Mouse (Mus musculus) embryonic facial prominence, embryonic 12.5 days (tissue): ENCODE data around the gene Acsl1. TPM values are rescaled to one million over a fixed set of nuclear protein-coding genes. Genes with fewer than 3 reads are reported as not detected.

Experiments used
- ATAC-seq: fragments of 200-750 bp; cut with Nextera tagmentation; 2 replicates; pipeline ENCODE4 v1.8.0; 2017; ENCODE audit not compliant: insufficient number of reproducible peaks, insufficient read depth, low FRiP score, low TSS enrichment
- H3K27ac ChIP-seq: fragments of 300-500 bp; sonication (generic); 2 replicates; pipeline ENCODE4 v1.5.1; 2016; ENCODE audit warnings: mild to moderate bottlenecking
- H3K27me3 ChIP-seq: fragments of 300-500 bp; sonication (generic); 2 replicates; pipeline ENCODE4 v1.6.1; 2016; ENCODE audit warnings: mild to moderate bottlenecking, moderate library complexity
- H3K36me3 ChIP-seq: fragments of 300-500 bp; sonication (generic); 2 replicates; pipeline ENCODE4 v1.6.1; 2016; ENCODE audit warnings: mild to moderate bottlenecking
- H3K4me1 ChIP-seq: fragments of 300-500 bp; sonication (generic); 2 replicates; pipeline ENCODE4 v1.6.1; 2016
- H3K4me2 ChIP-seq: fragments of 300-500 bp; sonication (generic); replicated peaks from 2 replicates; pipeline ENCODE4 v1.6.1; 2016; ENCODE audit warnings: mild to moderate bottlenecking, moderate library complexity
- H3K4me3 ChIP-seq: fragments of 300-500 bp; sonication (generic); 2 replicates; pipeline ENCODE4 v1.5.1; 2016; ENCODE audit warnings: mild to moderate bottlenecking
- H3K9ac ChIP-seq: fragments of 300-500 bp; sonication (generic); 2 replicates; pipeline ENCODE4 v1.6.1; 2016; ENCODE audit warnings: mild to moderate bottlenecking, moderate library complexity
- H3K9me3 ChIP-seq: fragments of 300-500 bp; sonication (generic); 2 replicates; pipeline ENCODE4 v1.6.1; 2016; ENCODE audit warnings: mild to moderate bottlenecking, moderate library complexity
- WGBS: fragments of 180-500 bp; shearing (Covaris S2); methylation state at CpG from one replicate; pipeline ENCODE4 v1.1.7; 2016; 5-methylcytosine and 5-hydroxymethylcytosine counted together
- polyA plus RNA-seq: library from polyadenylated mRNA; unstranded; fragments of >200 nt; fragmentation: Nextera tagmentation; extraction: Ambion mirVana; gene quantifications from 2 replicates; pipeline ENCODE4 v1.2.1, GENCODE M21; 2016

Gene Acsl1
- polyA plus RNA-seq, 1 experiment from 2014 or later, result 12.2 TPM

DNA sequence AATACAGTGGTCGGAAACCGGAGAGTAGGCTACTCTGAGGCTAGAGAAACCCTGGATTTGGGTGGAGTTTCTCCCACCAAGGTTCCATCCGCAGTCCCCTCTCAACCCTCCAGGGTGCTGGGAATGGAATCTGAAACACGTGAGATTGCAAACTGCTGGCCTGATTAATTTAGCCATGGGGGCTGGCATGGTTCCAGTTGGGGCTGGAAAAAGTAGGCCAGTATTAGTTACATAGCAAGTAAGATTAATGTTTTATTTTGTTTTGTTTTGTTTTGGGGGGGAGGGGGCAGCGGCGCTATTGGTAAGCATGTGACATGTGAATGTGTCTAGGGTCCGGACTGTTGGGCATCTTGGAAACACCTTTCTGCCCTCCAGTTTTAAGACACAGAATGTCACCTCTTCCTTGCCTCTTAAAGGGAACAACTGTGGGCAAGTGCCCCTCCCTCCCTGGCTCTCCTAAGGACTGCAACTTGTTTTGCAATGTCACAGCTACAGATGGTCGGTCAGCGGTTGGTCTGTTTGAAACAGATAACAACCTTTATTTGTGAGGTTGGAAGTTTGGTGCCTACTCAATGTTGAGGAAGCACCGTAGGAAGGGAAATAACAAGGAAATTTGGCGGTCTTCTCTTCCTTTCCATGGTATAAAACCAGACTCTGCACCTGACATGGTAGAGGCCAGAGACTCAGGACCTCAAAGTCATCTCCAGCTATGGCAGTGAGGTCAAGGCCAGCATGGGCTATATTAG, 75.8 kb downstream of the Acsl1 start:
- no peaks in the 10 kb centered on the region for H3K9me3 ChIP-seq
- H3K4me2 ChIP-seq, result no peak overlapping the region
- no peak overlapping the region for H3K27ac ChIP-seq
- WGBS, result 79% methylated on average over 11 of the region's 11 CpGs
- H3K4me1 ChIP-seq, result peaks cover 3% of the 10 kb centered on the region; the same call in 1 of the 2 replicates
- H3K27me3 ChIP-seq, result no peaks in the 10 kb centered on the region
- H3K9ac ChIP-seq, result no peak overlapping the region
- no peak overlapping the region for H3K4me3 ChIP-seq
- no peaks in the 10 kb centered on the region for H3K36me3 ChIP-seq
- no peak for ATAC-seq

- WGBS, result 47% methylated on average over 4 of the region's 4 CpGs
- Histone ChIP-seq H3K4me3 (no peak overlapping the region), H3K36me3 (no peaks in the 10 kb centered on the region), H3K27ac (no peak overlapping the region), H3K27me3 (no peaks in the 10 kb centered on the region), H3K4me2 (no peak overlapping the region), H3K9me3 (no peaks in the 10 kb centered on the region), H3K9ac (no peak overlapping the region), H3K4me1 (peaks cover 3% of the 10 kb centered on the region; the same call in 1 of the 2 replicates)
- ATAC-seq, result no peak
Observed at GRCm38 (mm10) chr8:46547245-46547644, 76.4 kb downstream of the Acsl1 start.

- H3K36me3 ChIP-seq, result no peaks in the 10 kb centered on the region
- no peak overlapping the region for H3K9ac ChIP-seq
- 85% methylated on average over 8 of the region's 8 CpGs for WGBS
- no peak for ATAC-seq
- no peak overlapping the region for H3K4me3 ChIP-seq
- no peaks in the 10 kb centered on the region for H3K27me3 ChIP-seq
- no peak overlapping the region for H3K4me2 ChIP-seq
- peaks cover 14% of the 10 kb centered on the region for H3K4me1 ChIP-seq
- H3K9me3 ChIP-seq, result no peaks in the 10 kb centered on the region
- no peak overlapping the region for H3K27ac ChIP-seq
Observed at GRCm38 (mm10) chr8:46550058-46550457, 79.2 kb downstream of the Acsl1 start.

DNA sequence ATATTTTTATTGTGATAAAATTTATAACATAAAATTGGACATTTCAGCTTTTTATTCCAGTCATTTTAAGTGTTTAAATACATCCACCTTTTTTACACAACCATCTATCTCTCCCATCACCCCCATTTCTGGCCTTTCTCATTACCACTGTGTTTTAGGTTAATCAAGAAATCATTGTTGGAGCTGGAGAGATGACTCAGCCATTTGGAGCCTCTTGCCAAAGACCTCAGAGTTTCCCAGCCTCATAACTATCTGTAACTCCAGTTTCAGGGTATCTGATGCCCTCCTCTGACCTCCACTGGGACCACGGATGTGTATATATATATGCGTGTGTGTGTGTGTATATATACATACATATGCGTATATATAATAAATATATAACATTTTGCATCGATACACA, 80.2 kb downstream of the Acsl1 start:
- Histone ChIP-seq H3K4me1 (peaks cover 14% of the 10 kb centered on the region), H3K9me3 (no peaks in the 10 kb centered on the region), H3K36me3 (0 out of 2 replicates have a peak, but pooled peaks cover under 1% of the 10 kb centered on the region), H3K27me3 (no peaks in the 10 kb centered on the region), H3K27ac (no peak overlapping the region), H3K4me2 (peak overlapping the region; percentile 81), H3K4me3 (peak overlapping the region; percentile 71), H3K9ac (no peak overlapping the region)
- WGBS, result 44% methylated on average over 4 of the region's 4 CpGs
- ATAC-seq, result no peak

GRCm38 (mm10) chr8:46551615-46552440, 81.0 kb downstream of the Acsl1 start, which contains the start of gene Cenpu:
Gene Cenpu, plus strand, starts transcription at chr8:46552028.
- Histone ChIP-seq H3K4me1 (peaks cover 14% of the 10 kb centered on the region), H3K27ac (peak within 1 kb of the TSS; percentile 59; the same call in 1 of the 2 replicates), H3K9me3 (no peaks in the 10 kb centered on the region), H3K4me3 (peak within 1 kb of the TSS; percentile 71), H3K9ac (peak within 1 kb of the TSS; percentile 55), H3K4me2 (peak within 1 kb of the TSS; percentile 81), H3K27me3 (no peaks in the 10 kb centered on the region), H3K36me3 (0 out of 2 replicates have a peak, but pooled peaks cover 6% of the 10 kb centered on the region)
- WGBS, result under 1% methylated on average over 50 of the region's 50 CpGs
- ATAC-seq, result peak; percentile 96

- Histone ChIP-seq H3K9me3 (no peaks in the 10 kb centered on the region), H3K4me3 (peak overlapping the region; percentile 71), H3K27ac (no peak overlapping the region), H3K27me3 (no peaks in the 10 kb centered on the region), H3K9ac (peak overlapping the region; percentile 55), H3K4me2 (peak overlapping the region; percentile 81), H3K4me1 (peaks cover 11% of the 10 kb centered on the region), H3K36me3 (peaks cover 12% of the 10 kb centered on the region; the same call in 1 of the 2 replicates)
- WGBS, result 3% methylated on average over 10 of the region's 10 CpGs
- no peak for ATAC-seq
Observed at GRCm38 (mm10) chr8:46552441-46552765, 81.6 kb downstream of the Acsl1 start.

DNA sequence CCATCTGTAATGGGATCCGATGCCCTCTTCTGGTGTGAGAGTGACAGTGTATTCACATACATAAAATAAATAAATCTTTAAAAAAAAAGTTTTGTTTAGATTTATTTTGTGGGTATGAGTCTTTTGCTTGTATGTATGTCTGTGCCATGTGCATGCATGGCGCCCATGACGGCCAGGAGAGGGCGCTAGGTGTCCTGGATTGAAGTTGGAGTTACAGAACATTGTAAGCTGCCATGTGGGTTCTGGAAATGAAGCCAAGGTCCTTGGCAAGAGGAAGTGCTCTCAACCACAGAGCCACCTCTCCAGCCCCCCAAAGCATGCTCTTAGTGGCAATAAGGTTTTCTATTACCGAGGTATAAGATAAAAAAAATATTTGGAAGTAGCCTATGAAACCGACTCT, 88.6 kb downstream of the Acsl1 start:
- Histone ChIP-seq H3K36me3 (peaks cover 25% of the 10 kb centered on the region; the same call in 1 of the 2 replicates), H3K4me3 (no peak overlapping the region)
- WGBS, result 74% methylated on average over 6 of the region's 6 CpGs

GRCm38 (mm10) chr8:46562333-46562732, 91.5 kb downstream of the Acsl1 start:
- Histone ChIP-seq H3K4me1 (no peaks in the 10 kb centered on the region), H3K4me2 (no peak overlapping the region), H3K4me3 (no peak overlapping the region), H3K9ac (no peak overlapping the region), H3K27ac (no peak overlapping the region), H3K27me3 (no peaks in the 10 kb centered on the region), H3K36me3 (peaks cover 25% of the 10 kb centered on the region; the same call in 1 of the 2 replicates), H3K9me3 (no peaks in the 10 kb centered on the region)
- ATAC-seq, result no peak
- WGBS, result 91% methylated on average over 16 of the region's 16 CpGs

More for the DNA sequence above, 88.6 kb downstream of the Acsl1 start:
- no peaks in the 10 kb centered on the region for H3K9me3 ChIP-seq
- H3K27ac ChIP-seq, result no peak overlapping the region
- no peak overlapping the region for H3K9ac ChIP-seq
- ATAC-seq, result no peak
- H3K4me1 ChIP-seq, result no peaks in the 10 kb centered on the region
- no peaks in the 10 kb centered on the region for H3K27me3 ChIP-seq
- H3K4me2 ChIP-seq, result no peak overlapping the region

- Histone ChIP-seq H3K4me3 (no peak overlapping the region), H3K27ac (no peak overlapping the region), H3K27me3 (no peaks in the 10 kb centered on the region), H3K9me3 (no peaks in the 10 kb centered on the region), H3K36me3 (peaks cover 21% of the 10 kb centered on the region; the same call in 1 of the 2 replicates), H3K4me1 (no peaks in the 10 kb centered on the region), H3K4me2 (no peak overlapping the region), H3K9ac (no peak overlapping the region)
- ATAC-seq, result no peak
- WGBS, result 84% methylated on average over 7 of the region's 7 CpGs
Observed at GRCm38 (mm10) chr8:46566914-46567529, 96.2 kb downstream of the Acsl1 start.

- no peak for ATAC-seq
- Histone ChIP-seq H3K4me1 (no peaks in the 10 kb centered on the region), H3K4me2 (no peak overlapping the region), H3K9ac (no peak overlapping the region), H3K27me3 (no peaks in the 10 kb centered on the region), H3K36me3 (peaks cover 22% of the 10 kb centered on the region), H3K4me3 (no peak overlapping the region), H3K27ac (no peak overlapping the region), H3K9me3 (no peaks in the 10 kb centered on the region)
- 86% methylated on average over 8 of the region's 8 CpGs for WGBS
Observed at GRCm38 (mm10) chr8:46567946-46568345, 97.1 kb downstream of the Acsl1 start.

GRCm38 (mm10) chr8:46568942-46569341, 98.1 kb downstream of the Acsl1 start:
- Histone ChIP-seq H3K9me3 (no peaks in the 10 kb centered on the region), H3K9ac (no peak overlapping the region), H3K4me2 (no peak overlapping the region), H3K4me1 (no peaks in the 10 kb centered on the region), H3K36me3 (peaks cover 31% of the 10 kb centered on the region), H3K27me3 (no peaks in the 10 kb centered on the region), H3K27ac (no peak overlapping the region), H3K4me3 (no peak overlapping the region)
- 83% methylated on average over 2 of the region's 2 CpGs for WGBS
- ATAC-seq, result no peak
